Mouse (Mus musculus) spleen, adult 2 months (tissue): Measurements from ENCODE around the gene Slc44a1. TPM values are rescaled to one million over a fixed set of nuclear protein-coding genes. Genes with fewer than 3 reads are reported as not detected.
A peak's percentile ranks its signal among the peaks of the same experiment; 100 is the strongest.

Experiments
- DNase-seq, 2 experiments: peaks; one replicate each; pipeline versions ENCODE4 v3.0.0 to v3.0.0-alpha.2; 2012 to 2021; ENCODE audit warnings: low spot score in 2 of 2, low read depth in 1 of 2
- H3K27ac ChIP-seq: fragments of 200-500 bp; 2 replicates; pipeline ENCODE4 v1.5.1; 2012; ENCODE audit warnings: low read length, inconsistent platforms; ENCODE audit not compliant: insufficient read depth
- H3K27me3 ChIP-seq: fragments of 200-500 bp; 2 replicates; pipeline ENCODE4 v1.6.1; 2012; ENCODE audit warnings: mild to moderate bottlenecking, moderate library complexity, low read length, inconsistent platforms; ENCODE audit not compliant: control insufficient read depth, insufficient read depth
- H3K36me3 ChIP-seq: fragments of 200-500 bp; 2 replicates; pipeline ENCODE4 v1.6.1; 2012; ENCODE audit warnings: mild to moderate bottlenecking, low read length, inconsistent platforms; ENCODE audit not compliant: control insufficient read depth, insufficient read depth
- H3K4me1 ChIP-seq: fragments of 200-500 bp; 2 replicates; pipeline ENCODE4 v1.6.1; 2011; ENCODE audit warnings: inconsistent platforms; ENCODE audit not compliant: control insufficient read depth, insufficient read depth, insufficient read length
- H3K4me3 ChIP-seq: fragments of 200-500 bp; 2 replicates; pipeline ENCODE4 v1.5.1; 2011; ENCODE audit warnings: mild to moderate bottlenecking, inconsistent platforms; ENCODE audit not compliant: insufficient read depth, insufficient read length; ENCODE audit errors: extremely low read depth
- CTCF ChIP-seq: fragments of 200-500 bp; IDR thresholded peaks from 2 replicates; pipeline ENCODE4 v1.5.1; 2011; ENCODE audit warnings: mild to moderate bottlenecking, inconsistent platforms; ENCODE audit not compliant: insufficient read depth, insufficient read length, insufficient replicate concordance; ENCODE audit errors: extremely low read depth
- POLR2A ChIP-seq: fragments of 200-500 bp; IDR thresholded peaks from 2 replicates; pipeline ENCODE4 v1.6.1; 2011; ENCODE audit warnings: low read depth, low read length, inconsistent platforms
- WGBS: fragments of 180-500 bp; shearing (Covaris S2); methylation state at CpG from one replicate; pipeline ENCODE4 v1.1.7; 2018; 5-methylcytosine and 5-hydroxymethylcytosine counted together
- polyA plus RNA-seq: library from polyadenylated mRNA; depleted of rRNA; stranded (reverse); fragments of >200 nt; gene quantifications from 2 replicates; pipeline ENCODE4 v1.2.3, GENCODE M21; 2012

Slc44a1 gene
- polyA plus RNA-seq, 1 experiment, result 10.3 TPM

DNA sequence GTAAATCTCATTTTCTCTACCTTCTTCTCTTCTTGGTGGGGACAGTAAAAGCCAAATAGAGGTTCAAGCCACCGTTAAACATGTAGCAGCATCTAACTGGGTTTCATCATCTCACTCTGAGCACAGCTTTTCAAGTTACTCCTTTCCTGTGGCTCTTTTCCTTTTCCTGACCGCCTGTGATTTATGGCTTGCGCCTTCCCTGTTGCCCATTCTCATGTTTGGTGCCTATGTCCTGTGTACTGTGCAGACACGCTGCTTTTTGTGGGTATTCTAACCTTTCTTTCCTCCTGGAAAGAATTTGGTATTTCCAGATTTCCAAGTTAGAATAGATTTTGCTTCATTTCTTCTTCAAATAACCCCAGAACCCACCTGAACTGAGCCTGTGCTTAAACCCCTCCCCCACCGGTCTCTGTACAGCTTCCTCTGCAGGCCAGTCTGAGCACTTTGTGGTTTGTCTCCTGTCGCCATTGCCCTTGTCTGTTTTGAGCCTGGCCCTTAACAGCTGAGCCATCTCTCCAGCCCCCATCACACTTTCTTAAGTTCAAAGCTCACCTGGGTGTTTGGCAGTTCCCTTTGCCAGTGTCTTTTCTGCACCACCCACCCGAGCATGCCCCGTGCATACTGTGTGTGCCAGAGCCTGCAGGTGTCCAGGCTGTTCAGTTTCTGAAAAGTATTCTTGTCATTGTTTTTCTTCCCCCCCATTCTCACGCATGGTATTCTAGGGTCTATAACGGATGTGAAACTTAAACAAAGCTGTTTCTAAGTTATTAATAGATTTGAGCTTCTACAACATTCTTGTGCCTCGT lies 73.3 kb downstream of the Slc44a1 start:
- Histone ChIP-seq H3K36me3 (no peaks in the 10 kb centered on the region), H3K4me3 (no peak overlapping the region), H3K27me3 (no peaks in the 10 kb centered on the region), H3K27ac (0 out of 2 replicates have a peak overlapping the region, but pooled peaks have one; percentile 14), H3K4me1 (peaks cover 15% of the 10 kb centered on the region)
- TF ChIP-seq CTCF (no peak), POLR2A (no peak)
- 13% methylated on average over 11 of the region's 11 CpGs for WGBS
- peak; percentile 8 to 20 for DNase-seq

DNA sequence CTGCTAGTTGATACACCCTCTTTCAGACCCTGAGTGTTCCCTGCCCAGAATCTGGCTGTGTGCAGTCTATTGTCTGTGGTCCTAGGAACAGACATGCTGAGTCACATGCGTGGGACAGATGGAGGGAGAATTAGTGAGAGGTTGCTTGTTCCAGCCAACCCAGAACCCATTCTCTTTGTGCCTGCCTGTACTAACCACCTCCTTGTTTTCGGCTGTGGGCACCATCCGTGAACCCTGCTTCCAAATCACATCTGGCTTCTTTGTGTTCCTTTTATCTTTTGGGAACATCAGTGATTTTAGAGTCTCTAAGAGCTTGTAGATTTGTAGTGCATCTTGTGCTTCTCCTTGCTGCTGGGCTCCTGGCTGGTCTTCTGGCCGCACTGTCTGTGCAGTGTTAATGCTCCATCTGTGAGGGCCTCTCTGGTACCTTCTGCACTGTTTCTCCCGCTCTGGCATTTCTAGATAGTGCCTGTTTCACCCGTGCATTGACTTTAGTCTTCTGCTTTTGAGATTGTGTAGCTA lies 75.9 kb downstream of the Slc44a1 start:
- 69% methylated on average over 6 of the region's 6 CpGs for WGBS
- Histone ChIP-seq H3K4me3 (no peak overlapping the region), H3K4me1 (peaks cover 15% of the 10 kb centered on the region), H3K27me3 (no peaks in the 10 kb centered on the region), H3K27ac (no peak overlapping the region), H3K36me3 (no peaks in the 10 kb centered on the region)
- TF ChIP-seq CTCF, result no peak
- TF ChIP-seq POLR2A, result no peak
- no peak for DNase-seq

DNA sequence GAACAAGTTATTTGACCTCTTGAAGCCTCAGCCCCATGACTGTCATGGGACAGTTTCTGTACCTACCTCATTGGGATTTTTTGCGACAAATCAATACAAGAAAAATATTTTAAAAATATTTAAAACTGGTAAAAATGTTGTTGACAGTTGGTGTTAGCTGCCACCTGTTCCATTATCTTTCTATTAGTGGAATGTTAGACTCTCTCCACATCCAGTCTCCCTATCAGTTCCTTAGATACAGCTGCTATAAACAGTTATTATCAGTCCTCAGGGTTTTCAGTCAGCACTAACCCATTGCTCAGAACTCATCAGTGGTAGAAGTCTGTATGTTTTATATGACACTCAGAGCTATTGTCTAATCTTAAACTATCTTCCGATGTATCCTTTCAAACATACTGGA lies 79.2 kb downstream of the Slc44a1 start:
- Histone ChIP-seq H3K4me1 (no peaks in the 10 kb centered on the region; the same call in 1 of the 2 replicates), H3K4me3 (no peak overlapping the region), H3K27me3 (no peaks in the 10 kb centered on the region), H3K36me3 (no peaks in the 10 kb centered on the region), H3K27ac (no peak overlapping the region)
- DNase-seq, result no peak
- no peak for TF ChIP-seq CTCF
- no peak for TF ChIP-seq POLR2A
- WGBS, result 96% methylated on average over 2 of the region's 2 CpGs

DNA sequence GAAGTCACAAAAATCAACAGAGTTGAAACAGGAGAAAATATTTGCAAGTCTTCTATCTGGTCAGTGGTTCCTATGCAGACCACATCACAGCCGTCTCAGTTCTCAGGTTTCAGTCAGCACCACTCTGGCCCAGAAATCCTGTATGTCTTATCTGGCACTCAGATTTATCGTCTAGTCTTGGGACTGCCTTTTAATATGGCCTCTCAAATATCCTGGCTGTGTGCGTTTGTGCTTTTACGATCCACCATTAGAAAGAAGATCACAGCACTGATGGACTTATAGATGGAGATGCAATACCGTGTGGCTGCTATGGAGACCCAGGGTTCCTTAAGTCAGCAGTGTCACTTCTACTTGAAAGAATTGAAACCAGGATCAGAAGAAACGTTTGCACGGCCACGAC lies 80.8 kb downstream of the Slc44a1 start:
- TF ChIP-seq POLR2A (no peak), CTCF (no peak)
- 89% methylated on average over 8 of the region's 8 CpGs for WGBS
- Histone ChIP-seq H3K4me1 (no peaks in the 10 kb centered on the region), H3K27me3 (no peaks in the 10 kb centered on the region), H3K4me3 (no peak overlapping the region), H3K36me3 (no peaks in the 10 kb centered on the region), H3K27ac (no peak overlapping the region)
- DNase-seq, result no peak

DNA sequence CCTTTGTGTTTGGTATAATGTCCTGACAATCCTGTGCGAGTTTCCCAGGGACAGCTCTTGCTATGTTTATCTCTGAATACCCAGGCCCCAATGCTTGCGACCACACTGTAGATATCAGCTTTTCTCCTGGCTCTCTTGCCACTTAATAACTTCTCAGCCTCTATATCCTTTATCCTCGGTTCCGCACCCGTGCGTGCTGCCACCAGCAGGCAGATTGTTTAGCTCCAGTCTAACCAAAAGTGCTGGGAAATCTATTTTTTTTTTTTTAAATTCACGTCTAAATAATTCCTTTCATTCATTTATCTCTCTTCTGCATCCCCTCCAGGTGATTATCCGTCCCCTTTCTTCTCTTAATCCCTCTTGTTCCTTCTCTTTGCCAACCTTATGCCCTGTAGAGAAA lies 82.4 kb downstream of the Slc44a1 start:
- TF ChIP-seq CTCF (no peak), POLR2A (no peak)
- Histone ChIP-seq H3K36me3 (no peaks in the 10 kb centered on the region), H3K27me3 (no peaks in the 10 kb centered on the region), H3K27ac (no peak overlapping the region), H3K4me3 (no peak overlapping the region), H3K4me1 (no peaks in the 10 kb centered on the region)
- WGBS, result 92% methylated on average over 8 of the region's 8 CpGs
- DNase-seq, result no peak

DNA sequence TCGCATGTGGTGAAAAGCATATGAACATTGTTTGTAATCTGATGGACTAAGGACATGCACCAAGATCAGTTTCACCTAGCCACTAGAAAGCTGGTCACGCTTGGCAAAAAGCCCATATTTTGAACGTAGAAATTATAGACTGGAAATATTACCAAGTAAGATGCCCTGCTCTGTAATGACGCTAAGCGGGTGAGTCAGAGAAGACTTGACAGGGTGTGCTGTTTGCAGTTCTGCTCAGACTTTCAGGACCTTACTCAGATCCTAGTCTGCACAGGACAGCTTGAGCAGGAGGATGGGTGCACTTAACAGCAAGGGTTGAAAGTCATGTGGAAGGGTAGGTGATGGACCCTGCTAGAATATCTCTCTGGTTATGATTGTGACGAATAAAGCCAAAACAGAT lies 85.3 kb downstream of the Slc44a1 start:
- WGBS, result 88% methylated on average over 6 of the region's 6 CpGs
- Histone ChIP-seq H3K27ac (no peak overlapping the region), H3K27me3 (no peaks in the 10 kb centered on the region), H3K4me3 (no peak overlapping the region), H3K36me3 (no peaks in the 10 kb centered on the region; the same call in 1 of the 2 replicates), H3K4me1 (no peaks in the 10 kb centered on the region)
- TF ChIP-seq CTCF (no peak), POLR2A (no peak)
- no peak for DNase-seq

DNA sequence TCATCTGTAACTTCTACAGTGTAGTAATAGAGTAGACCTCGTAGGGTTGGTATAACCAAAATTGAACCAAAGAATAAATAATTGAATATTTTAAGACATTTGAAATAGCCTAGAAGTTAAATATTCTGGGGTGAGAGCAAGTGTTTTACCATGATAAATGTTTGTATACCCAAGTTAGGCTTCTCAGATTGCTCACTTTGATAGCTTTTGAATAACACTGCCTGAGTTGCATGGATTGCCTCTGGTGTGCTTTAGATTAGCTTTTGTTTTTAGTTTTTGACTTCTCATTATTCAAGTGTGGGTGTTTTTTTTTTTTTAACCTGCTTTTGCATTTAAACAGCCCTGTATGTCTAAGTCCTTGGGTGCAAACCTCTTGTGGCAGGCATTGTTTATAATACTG lies 85.8 kb downstream of the Slc44a1 start:
- DNase-seq, result no peak
- no peak overlapping the region for H3K27ac ChIP-seq
- no peaks in the 10 kb centered on the region for H3K27me3 ChIP-seq
- 89% methylated on average over 1 of the region's 1 CpGs for WGBS
- H3K4me1 ChIP-seq, result no peaks in the 10 kb centered on the region
- TF ChIP-seq CTCF (no peak), POLR2A (no peak)
- no peak overlapping the region for H3K4me3 ChIP-seq
- no peaks in the 10 kb centered on the region; the same call in 1 of the 2 replicates for H3K36me3 ChIP-seq
